Mouse (Mus musculus) intestine, postnatal 0 days (tissue): ENCODE measurements around the gene Slc20a1. TPM values are rescaled to one million over a fixed set of nuclear protein-coding genes. Genes with fewer than 3 reads are reported as not detected.

Experiments used
- ATAC-seq: fragments of 200-750 bp; cut with Nextera tagmentation; 2 replicates; pipeline ENCODE4 v1.8.0; 2017; ENCODE audit warnings: mild to moderate bottlenecking, moderate TSS enrichment, moderate library complexity
- H3K27ac ChIP-seq: fragments of 300-500 bp; sonication (generic); 2 replicates; pipeline ENCODE4 v1.5.1; 2014; ENCODE audit warnings: mild to moderate bottlenecking, low read depth, low read length, moderate library complexity
- H3K27me3 ChIP-seq: fragments of 300-500 bp; sonication (generic); replicated peaks from 2 replicates; pipeline ENCODE4 v1.6.1; 2014; ENCODE audit warnings: low read length, mixed read lengths; ENCODE audit not compliant: control insufficient read depth, insufficient read depth
- H3K36me3 ChIP-seq: fragments of 300-500 bp; sonication (generic); 2 replicates; pipeline ENCODE4 v1.6.1; 2014; ENCODE audit warnings: mild to moderate bottlenecking, moderate library complexity; ENCODE audit not compliant: control insufficient read depth, insufficient read depth
- H3K4me1 ChIP-seq: fragments of 300-500 bp; sonication (generic); replicated peaks from 2 replicates; pipeline ENCODE4 v1.6.1; 2014; ENCODE audit warnings: antibody characterized with exemption, low read length, mixed read lengths; ENCODE audit not compliant: control insufficient read depth, insufficient read depth
- H3K4me2 ChIP-seq: fragments of 300-500 bp; sonication (generic); replicated peaks from 2 replicates; pipeline ENCODE4 v1.6.1; 2014; ENCODE audit warnings: low read depth, mild to moderate bottlenecking, moderate library complexity
- H3K4me3 ChIP-seq: fragments of 300-500 bp; sonication (generic); 2 replicates; pipeline ENCODE4 v1.5.1; 2014; ENCODE audit warnings: low read depth, low read length
- H3K9ac ChIP-seq: fragments of 300-500 bp; sonication (generic); 2 replicates; pipeline ENCODE4 v1.6.1; 2014; ENCODE audit warnings: mild to moderate bottlenecking, low read depth, low read length
- H3K9me3 ChIP-seq: fragments of 300-500 bp; sonication (generic); 2 replicates; pipeline ENCODE4 v1.6.1; 2016; ENCODE audit warnings: mixed run types; ENCODE audit not compliant: control insufficient read depth
- CTCF ChIP-seq: sonication (generic); IDR thresholded peaks from 2 replicates; pipeline ENCODE4 v1.5.1; 2016; ENCODE audit warnings: low read depth, mild to moderate bottlenecking, control low read depth, antibody characterized with exemption, moderate library complexity
- WGBS: fragments of 180-500 bp; shearing (Covaris S2); extraction: QIAGEN DNeasy Blood & Tissue Kit; methylation state at CpG from one replicate; pipeline ENCODE4 v1.1.7; 2014; 5-methylcytosine and 5-hydroxymethylcytosine counted together
- polyA plus RNA-seq: library from polyadenylated mRNA; unstranded; fragments of >200 nt; fragmentation: Nextera tagmentation; extraction: Ambion mirVana; gene quantifications from 2 replicates; pipeline ENCODE4 v1.2.1, GENCODE M21; 2015

Gene Slc20a1
- polyA plus RNA-seq, 1 experiment from 2014 or later: 14.4 TPM

DNA sequence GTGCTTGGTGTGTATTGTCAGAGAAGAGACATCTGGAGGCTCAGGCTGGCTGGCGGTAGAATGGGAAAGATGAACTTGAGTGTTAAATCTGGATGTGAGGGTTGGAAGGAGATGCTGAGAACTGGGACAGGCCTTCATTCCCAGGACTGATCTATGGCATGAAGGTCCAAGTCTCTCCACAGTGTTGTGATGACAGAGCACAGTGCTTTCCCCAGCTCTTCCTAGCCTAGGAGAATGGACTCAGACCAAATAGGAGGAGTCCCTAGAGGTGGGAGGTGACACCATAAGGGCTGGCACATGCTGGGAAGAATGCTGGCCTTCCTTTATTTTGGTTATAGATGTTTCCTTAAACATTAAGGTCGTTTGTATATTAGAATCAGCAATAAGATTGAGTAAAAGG, 13.4 kb downstream of the Slc20a1 start:
- no peaks in the 10 kb centered on the region for H3K9me3 ChIP-seq
- no peak overlapping the region for H3K9ac ChIP-seq
- WGBS: 68% methylated on average over 2 of the region's 2 CpGs
- ATAC-seq: no peak
- H3K36me3 ChIP-seq: peaks cover 46% of the 10 kb centered on the region
- H3K4me1 ChIP-seq: no peaks in the 10 kb centered on the region
- H3K27me3 ChIP-seq: no peaks in the 10 kb centered on the region
- H3K4me2 ChIP-seq: no peak overlapping the region
- TF ChIP-seq CTCF: no peak
- no peak overlapping the region for H3K4me3 ChIP-seq
- H3K27ac ChIP-seq: no peak overlapping the region

DNA sequence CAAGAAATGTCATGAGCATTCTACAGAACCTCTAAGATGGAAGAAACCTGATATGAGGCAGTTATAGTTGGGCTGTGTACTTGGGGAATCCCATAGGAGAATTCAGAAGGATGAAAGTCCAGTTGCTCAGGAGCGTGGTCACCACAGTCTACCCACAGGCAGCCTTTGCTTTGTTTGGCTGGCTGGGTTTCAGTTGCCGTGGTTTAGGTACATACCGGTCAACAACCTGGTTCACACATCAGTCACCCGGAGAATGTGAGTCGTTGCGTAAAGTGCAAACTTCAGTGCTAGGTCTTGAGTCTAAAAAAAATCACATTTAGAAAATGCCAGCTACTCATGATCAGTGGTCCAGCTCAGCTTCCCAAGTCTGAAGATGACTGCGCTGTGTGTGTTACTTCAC, 14.0 kb downstream of the Slc20a1 start:
- Histone ChIP-seq H3K4me2 (no peak overlapping the region), H3K27me3 (no peaks in the 10 kb centered on the region), H3K4me1 (no peaks in the 10 kb centered on the region), H3K27ac (no peak overlapping the region), H3K9ac (no peak overlapping the region), H3K36me3 (peaks cover 40% of the 10 kb centered on the region), H3K9me3 (no peaks in the 10 kb centered on the region), H3K4me3 (no peak overlapping the region)
- ATAC-seq: no peak
- TF ChIP-seq CTCF: no peak
- 83% methylated on average over 7 of the region's 7 CpGs for WGBS

DNA sequence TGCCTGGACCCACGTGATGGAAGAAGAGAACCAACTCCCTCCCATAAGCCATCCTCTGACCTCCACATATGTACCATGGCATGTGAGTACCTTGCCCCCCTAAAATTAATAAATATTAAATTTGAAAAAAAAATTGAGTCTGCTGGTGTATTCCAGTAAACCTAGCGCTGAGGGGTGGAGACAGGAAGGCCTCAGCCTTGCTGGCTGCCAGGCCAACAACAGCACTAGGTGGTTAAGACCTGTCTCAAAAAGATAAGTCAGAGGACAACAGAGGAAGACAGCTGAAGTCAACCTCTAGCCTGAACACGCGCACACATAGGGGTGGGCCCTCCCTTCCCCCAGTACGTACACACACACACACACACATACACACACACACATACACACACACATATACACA, 16.2 kb downstream of the Slc20a1 start:
- no peaks in the 10 kb centered on the region for H3K9me3 ChIP-seq
- H3K27ac ChIP-seq: no peak overlapping the region
- no peak overlapping the region for H3K9ac ChIP-seq
- no peak overlapping the region for H3K4me2 ChIP-seq
- no peaks in the 10 kb centered on the region for H3K27me3 ChIP-seq
- peaks cover 18% of the 10 kb centered on the region for H3K36me3 ChIP-seq
- no peak for TF ChIP-seq CTCF
- 92% methylated on average over 5 of the region's 5 CpGs for WGBS
- no peak overlapping the region for H3K4me3 ChIP-seq
- H3K4me1 ChIP-seq: no peaks in the 10 kb centered on the region
- no peak for ATAC-seq

DNA sequence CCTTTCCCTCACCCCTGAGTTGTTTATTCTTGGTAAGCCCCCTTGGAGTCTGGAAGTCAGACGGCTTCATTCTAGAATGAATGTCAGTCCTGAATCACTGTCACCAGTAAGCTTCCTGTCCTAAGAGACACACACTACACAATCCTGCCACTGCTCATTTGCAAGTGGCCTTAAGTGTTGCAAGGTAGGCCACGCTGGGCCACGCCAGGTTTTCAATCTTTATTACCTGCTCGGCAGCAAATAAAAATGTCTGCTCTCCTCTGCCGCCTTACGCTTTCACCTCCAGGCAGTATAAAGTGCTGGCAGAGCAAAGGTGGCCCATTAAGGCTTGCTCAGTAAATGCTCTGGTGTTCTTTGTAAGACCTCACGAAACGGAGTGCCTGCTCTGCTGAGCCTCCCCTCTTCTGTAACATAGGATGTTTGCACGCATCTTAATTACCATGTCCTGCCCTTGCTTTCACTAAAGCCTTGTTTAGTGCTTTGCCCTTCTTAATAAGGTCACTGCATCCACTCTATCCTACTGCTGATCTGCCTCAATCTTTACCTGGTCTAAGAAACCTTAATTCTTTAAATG, 19.1 kb downstream of the Slc20a1 start:
- TF ChIP-seq CTCF: no peak
- WGBS: 31% methylated on average over 9 of the region's 9 CpGs
- peak; percentile 75 for ATAC-seq

DNA sequence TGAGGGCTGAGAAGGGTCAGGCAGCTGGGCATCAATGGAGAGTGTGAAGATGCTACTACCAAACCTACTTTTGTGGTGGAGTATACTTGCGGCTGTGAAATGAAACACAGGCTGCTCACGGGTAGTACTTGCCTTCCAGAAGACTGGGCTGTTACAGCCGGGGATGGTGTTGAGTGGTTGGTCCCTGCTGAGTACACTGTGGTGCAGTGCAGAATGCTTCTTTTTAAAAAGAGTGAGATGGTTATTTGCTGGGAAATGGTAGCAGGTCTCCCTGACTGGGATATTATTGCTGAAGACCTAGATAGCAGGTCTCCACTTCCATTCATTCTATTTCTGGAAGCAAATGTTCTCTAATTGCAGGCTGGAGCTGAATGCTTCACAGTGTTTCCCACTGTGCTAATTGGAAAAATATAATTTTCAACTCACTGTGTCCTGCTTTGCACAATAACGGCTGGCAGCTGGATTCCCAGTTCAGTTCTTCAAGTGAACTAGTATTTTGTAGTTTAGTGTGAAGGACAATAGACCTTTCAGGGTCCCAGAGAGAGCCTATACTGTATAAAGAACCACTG, 20.1 kb downstream of the Slc20a1 start:
- Histone ChIP-seq H3K27ac (no peak overlapping the region), H3K36me3 (no peaks in the 10 kb centered on the region), H3K27me3 (no peaks in the 10 kb centered on the region), H3K4me1 (no peaks in the 10 kb centered on the region), H3K4me2 (no peak overlapping the region), H3K9ac (no peak overlapping the region), H3K4me3 (no peak overlapping the region), H3K9me3 (no peaks in the 10 kb centered on the region)
- WGBS: 92% methylated on average over 4 of the region's 4 CpGs
- TF ChIP-seq CTCF: no peak
- no peak for ATAC-seq

More for the DNA sequence above, 19.1 kb downstream of the Slc20a1 start:
- H3K9me3 ChIP-seq: no peaks in the 10 kb centered on the region
- no peak overlapping the region for H3K4me3 ChIP-seq
- no peaks in the 10 kb centered on the region for H3K36me3 ChIP-seq
- H3K9ac ChIP-seq: no peak overlapping the region
- H3K4me2 ChIP-seq: no peak overlapping the region
- H3K27ac ChIP-seq: no peak overlapping the region
- no peaks in the 10 kb centered on the region for H3K4me1 ChIP-seq
- no peaks in the 10 kb centered on the region for H3K27me3 ChIP-seq

DNA sequence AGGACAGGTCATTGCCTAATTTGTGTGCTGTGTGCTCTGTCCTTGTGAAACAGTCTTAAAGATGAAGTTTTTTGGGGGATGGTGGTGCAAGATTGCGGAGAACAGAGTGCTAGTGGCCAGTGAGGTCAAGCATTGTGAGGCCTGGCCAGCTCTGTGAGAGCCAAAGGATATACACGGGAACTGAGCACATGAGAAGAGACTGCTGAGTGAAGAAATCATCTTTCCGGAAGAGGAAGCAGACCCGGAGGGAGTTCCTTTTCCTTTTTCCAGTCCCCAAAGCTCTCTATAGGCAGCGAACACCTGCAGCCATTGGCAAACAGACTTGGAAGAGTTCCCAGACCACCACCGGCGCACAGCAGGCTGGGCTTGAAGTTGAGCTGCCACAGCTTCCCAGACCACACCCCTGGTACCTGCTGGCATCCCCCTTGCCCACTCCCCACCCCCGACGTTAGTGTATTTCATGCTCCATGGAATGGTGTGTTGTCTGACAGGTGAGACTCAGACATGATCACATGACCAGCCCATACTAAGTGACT, 22.6 kb downstream of the Slc20a1 start:
- Histone ChIP-seq H3K27me3 (no peaks in the 10 kb centered on the region), H3K27ac (no peak overlapping the region), H3K36me3 (no peaks in the 10 kb centered on the region), H3K9ac (no peak overlapping the region), H3K4me2 (no peak overlapping the region), H3K4me1 (no peaks in the 10 kb centered on the region), H3K4me3 (no peak overlapping the region), H3K9me3 (no peaks in the 10 kb centered on the region)
- no peak for TF ChIP-seq CTCF
- ATAC-seq: no peak
- WGBS: 68% methylated on average over 9 of the region's 9 CpGs

DNA sequence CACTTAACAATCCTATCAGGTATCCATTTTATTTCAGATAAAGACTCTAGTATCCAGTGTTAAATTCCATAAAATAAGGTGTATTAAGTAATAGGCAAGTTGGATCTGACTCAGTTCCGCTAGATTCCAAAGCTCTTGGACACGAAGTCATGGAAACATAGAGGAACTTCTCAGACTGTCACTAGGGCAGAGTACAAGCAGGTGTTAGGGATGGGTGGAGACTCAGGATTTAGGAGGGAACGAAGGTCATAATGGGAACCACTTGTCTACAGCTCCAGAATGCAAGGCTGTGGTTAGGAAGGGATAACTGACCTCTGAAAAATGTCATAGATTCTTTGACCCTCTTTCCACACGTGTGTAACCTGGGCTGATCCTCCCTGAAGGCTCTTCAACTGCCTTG, 25.6 kb downstream of the Slc20a1 start:
- no peak for TF ChIP-seq CTCF
- Histone ChIP-seq H3K4me1 (no peaks in the 10 kb centered on the region), H3K4me3 (no peak overlapping the region), H3K9ac (no peak overlapping the region), H3K36me3 (no peaks in the 10 kb centered on the region), H3K4me2 (no peak overlapping the region), H3K27ac (no peak overlapping the region), H3K9me3 (no peaks in the 10 kb centered on the region), H3K27me3 (no peaks in the 10 kb centered on the region)
- WGBS: 39% methylated on average over 4 of the region's 4 CpGs
- ATAC-seq: peak; percentile 75
